Comparison of ENCODE assay signal across 8 mouse cellular contexts in genomic region chr7:100645147-100645546, GRCm38 (mm10). TPM values are rescaled to one million over a fixed set of nuclear protein-coding genes. Genes with fewer than 3 reads are reported as not detected.
DNase-seq lines count a peak whose midpoint lies in the region; ATAC-seq and TF ChIP-seq lines count a peak whose summit lies in the region.

No protein-coding gene starts in this region.

- H3K9ac ChIP-seq in kidney, embryonic 15.5 days = no peak overlapping the region
- no peak overlapping the region for H3K9ac ChIP-seq in embryonic facial prominence, embryonic 15.5 days
- H3K9ac ChIP-seq in lung, postnatal 0 days (replicated peaks; ENCODE audit: low read depth) = no peak overlapping the region

- TF ChIP-seq EP300 in lung, postnatal 0 days (IDR thresholded peaks at IDR 0.05) = no peak

- WGBS in kidney, embryonic 15.5 days = 42% methylated on average over 3 of the region's 3 CpGs
- 30% methylated on average over 3 of the region's 3 CpGs for WGBS in embryonic facial prominence, embryonic 15.5 days
- 28% methylated on average over 3 of the region's 3 CpGs for WGBS in lung, postnatal 0 days

- no peak overlapping the region for H3K4me3 ChIP-seq in kidney, embryonic 15.5 days (replicated peaks)
- no peak overlapping the region for H3K4me3 ChIP-seq in bone marrow macrophage, adult 2 months (ENCODE audit: insufficient read depth, low read length)
- H3K4me3 ChIP-seq in embryonic facial prominence, embryonic 15.5 days (replicated peaks) = no peak overlapping the region
- H3K4me3 ChIP-seq in lung, postnatal 0 days (ENCODE audit: low read depth, low read length) = no peak overlapping the region

- no peak for TF ChIP-seq POLR2A in bone marrow macrophage, adult 2 months (IDR thresholded peaks at IDR 0.05; ENCODE audit: borderline replicate concordance, low read depth, low read length)

- H3K27me3 ChIP-seq in kidney, embryonic 15.5 days = no peaks in the 10 kb centered on the region
- no peaks in the 10 kb centered on the region for H3K27me3 ChIP-seq in embryonic facial prominence, embryonic 15.5 days
- H3K27me3 ChIP-seq in lung, postnatal 0 days (replicated peaks; ENCODE audit: insufficient read depth, low read length) = no peaks in the 10 kb centered on the region

- H3K4me2 ChIP-seq in kidney, embryonic 15.5 days = no peak overlapping the region
- H3K4me2 ChIP-seq in embryonic facial prominence, embryonic 15.5 days (replicated peaks) = no peak overlapping the region
- no peak overlapping the region for H3K4me2 ChIP-seq in lung, postnatal 0 days (replicated peaks; ENCODE audit: low read depth, low read length)

- ATAC-seq in kidney, embryonic 15.5 days (replicated peaks; ENCODE audit: low FRiP score) = no peak; the same call in 1 of the 2 replicates
- peak; percentile 49; the same call in 1 of the 2 replicates for ATAC-seq in embryonic facial prominence, embryonic 15.5 days (ENCODE audit: insufficient number of reproducible peaks, low FRiP score, low TSS enrichment, low read depth)
- peak; percentile 42 to 59; a peak in 3 of 4 replicates for ATAC-seq in hematopoietic stem cell, adult 5-6 weeks (replicated peaks in 1 of 2; ENCODE audit: insufficient read depth in 1 of 2, low FRiP score in 2 of 2, low TSS enrichment in 1 of 2, low read depth in 1 of 2, poor library complexity in 2 of 2, severe bottlenecking in 2 of 2)
- peak; percentile 60 for ATAC-seq in lung, postnatal 0 days

- H3K9me3 ChIP-seq in kidney, embryonic 15.5 days (replicated peaks) = no peaks in the 10 kb centered on the region
- H3K9me3 ChIP-seq in embryonic facial prominence, embryonic 15.5 days (replicated peaks) = no peaks in the 10 kb centered on the region
- no peaks in the 10 kb centered on the region for H3K9me3 ChIP-seq in lung, postnatal 0 days (ENCODE audit: low read length)

- H3K36me3 ChIP-seq in kidney, embryonic 15.5 days = peaks cover 7% of the 10 kb centered on the region
- peaks cover 2% of the 10 kb centered on the region; the same call in 1 of the 2 replicates for H3K36me3 ChIP-seq in embryonic facial prominence, embryonic 15.5 days
- H3K36me3 ChIP-seq in lung, postnatal 0 days (ENCODE audit: insufficient read depth, low read length) = no peaks in the 10 kb centered on the region

- H3K27ac ChIP-seq in kidney, embryonic 15.5 days = no peak overlapping the region
- H3K27ac ChIP-seq in bone marrow macrophage, adult 2 months (ENCODE audit: insufficient read depth, low read depth, low read length) = no peak overlapping the region
- no peak overlapping the region for H3K27ac ChIP-seq in embryonic facial prominence, embryonic 15.5 days (replicated peaks)
- no peak overlapping the region for H3K27ac ChIP-seq in lung, postnatal 0 days (ENCODE audit: low read length)

- peak; percentile 57; the same call in 1 of the 2 replicates for TF ChIP-seq CTCF in bone marrow macrophage, adult 2 months (IDR thresholded peaks at IDR 0.05; ENCODE audit: low read depth, low read length)
- TF ChIP-seq CTCF in lung, postnatal 0 days (IDR thresholded peaks at IDR 0.05) = peak; percentile 86

- H3K4me1 ChIP-seq in kidney, embryonic 15.5 days = 0 out of 2 replicates have a peak, but pooled peaks cover 7% of the 10 kb centered on the region
- no peaks in the 10 kb centered on the region for H3K4me1 ChIP-seq in bone marrow macrophage, adult 2 months (ENCODE audit: control insufficient read depth, insufficient read depth, low read length)
- H3K4me1 ChIP-seq in embryonic facial prominence, embryonic 15.5 days = no peaks in the 10 kb centered on the region
- 0 out of 2 replicates have a peak, but pooled peaks cover 3% of the 10 kb centered on the region for H3K4me1 ChIP-seq in lung, postnatal 0 days (ENCODE audit: insufficient read depth, low read depth, low read length)

- DNase-seq in kidney, adult 11 months = peak; percentile 43
- DNase-seq in layer of hippocampus, postnatal 14 days (ENCODE audit: low spot score in 2 of 2) = peak; percentile 67 to 78
- DNase-seq in lung, postnatal 0 days (ENCODE audit: low spot score) = peak; percentile 76
- peak; percentile 56 to 64 for DNase-seq in right cerebral cortex, postnatal 36 days (ENCODE audit: low spot score in 2 of 2)

RNA-seq across cellular contexts. Expression of gene Plekhb1, which starts 17.1 kb away (rescaled TPM):
- polyA plus RNA-seq in kidney, embryonic 15.5 days (2015; fragmentation: Nextera tagmentation; extraction: Ambion mirVana) = 3.5 and 4.4 TPM in 2 replicates
- polyA plus RNA-seq in bone marrow macrophage, adult 2 months (2012; ENCODE audit: insufficient read depth, insufficient read length, missing spikeins) = not detected in 2 replicates
- polyA plus RNA-seq in embryonic facial prominence, embryonic 15.5 days (2015; fragmentation: Nextera tagmentation; extraction: Ambion mirVana) = 11.6 and 15.2 TPM in 2 replicates
- not detected in 2 replicates for total RNA-seq in hematopoietic stem cell, adult 5-6 weeks (2017)
- total RNA-seq in layer of hippocampus, postnatal 14 days (2021) = 10 to 100 TPM; 85.3 to 86.1 TPM
- 44.4 and 46.0 TPM in 2 replicates for polyA plus RNA-seq in lung, postnatal 0 days (2015; fragmentation: Nextera tagmentation; extraction: Ambion mirVana)

RNA-seq across cellular contexts. Expression of gene Mrpl48, which starts 37.0 kb away (rescaled TPM):
- polyA plus RNA-seq in kidney, embryonic 15.5 days (2015; fragmentation: Nextera tagmentation; extraction: Ambion mirVana) = 81.2 and 92.4 TPM in 2 replicates
- 59.3 and 60.3 TPM in 2 replicates for polyA plus RNA-seq in bone marrow macrophage, adult 2 months (2012; ENCODE audit: insufficient read depth, insufficient read length, missing spikeins)
- polyA plus RNA-seq in embryonic facial prominence, embryonic 15.5 days (2015; fragmentation: Nextera tagmentation; extraction: Ambion mirVana) = 75.0 and 77.7 TPM in 2 replicates
- 90.1 and 90.3 TPM in 2 replicates for total RNA-seq in hematopoietic stem cell, adult 5-6 weeks (2017)
- 10 to 100 TPM; 57.7 to 62.5 TPM for total RNA-seq in layer of hippocampus, postnatal 14 days (2021)
- polyA plus RNA-seq in lung, postnatal 0 days (2015; fragmentation: Nextera tagmentation; extraction: Ambion mirVana) = 76.0 and 77.5 TPM in 2 replicates

RNA-seq across cellular contexts. Expression of gene Rab6a, which starts 37.9 kb away (rescaled TPM):
- polyA plus RNA-seq in kidney, embryonic 15.5 days (2015; fragmentation: Nextera tagmentation; extraction: Ambion mirVana) = 102 and 105 TPM in 2 replicates
- 71.7 and 74.1 TPM in 2 replicates for polyA plus RNA-seq in bone marrow macrophage, adult 2 months (2012; ENCODE audit: insufficient read depth, insufficient read length, missing spikeins)
- polyA plus RNA-seq in embryonic facial prominence, embryonic 15.5 days (2015; fragmentation: Nextera tagmentation; extraction: Ambion mirVana) = 105 and 107 TPM in 2 replicates
- total RNA-seq in hematopoietic stem cell, adult 5-6 weeks (2017) = 55.2 and 67.8 TPM in 2 replicates
- 100 to 1,000 TPM; 374 to 378 TPM for total RNA-seq in layer of hippocampus, postnatal 14 days (2021)
- polyA plus RNA-seq in lung, postnatal 0 days (2015; fragmentation: Nextera tagmentation; extraction: Ambion mirVana) = 76.8 and 88.2 TPM in 2 replicates
